Mouse (Mus musculus) layer of hippocampus, adult 2 months (tissue): Measurements from ENCODE around the gene Sox9. TPM values are rescaled to one million over a fixed set of nuclear protein-coding genes. Genes with fewer than 3 reads are reported as not detected.

ENCODE experiments used
- DNase-seq, 2 experiments: peaks; one replicate each; pipeline ENCODE4 v3.0.0; 2022; ENCODE audit warnings: low spot score in 2 of 2
- H3K27ac ChIP-seq: fragments of 200-600 bp; 2 replicates; pipeline ENCODE4 v1.8.1; 2022
- H3K4me3 ChIP-seq: fragments of 200-600 bp; 2 replicates; pipeline ENCODE4 v1.8.1; 2022; ENCODE audit warnings: mild to moderate bottlenecking
- CTCF ChIP-seq: fragments of 200-600 bp; conservative IDR thresholded peaks from 2 replicates; pipeline ENCODE4 v1.8.1; 2022; ENCODE audit warnings: antibody characterized with exemption, mild to moderate bottlenecking, moderate library complexity
- total RNA-seq, 2 experiments: library from RNA; stranded (reverse); gene quantifications; 2 replicates each; pipeline ENCODE4 v1.2.3; 2021

Sox9 gene
- total RNA-seq, 2 experiments from 2014 or later = 27.7 to 31.5 TPM

DNA sequence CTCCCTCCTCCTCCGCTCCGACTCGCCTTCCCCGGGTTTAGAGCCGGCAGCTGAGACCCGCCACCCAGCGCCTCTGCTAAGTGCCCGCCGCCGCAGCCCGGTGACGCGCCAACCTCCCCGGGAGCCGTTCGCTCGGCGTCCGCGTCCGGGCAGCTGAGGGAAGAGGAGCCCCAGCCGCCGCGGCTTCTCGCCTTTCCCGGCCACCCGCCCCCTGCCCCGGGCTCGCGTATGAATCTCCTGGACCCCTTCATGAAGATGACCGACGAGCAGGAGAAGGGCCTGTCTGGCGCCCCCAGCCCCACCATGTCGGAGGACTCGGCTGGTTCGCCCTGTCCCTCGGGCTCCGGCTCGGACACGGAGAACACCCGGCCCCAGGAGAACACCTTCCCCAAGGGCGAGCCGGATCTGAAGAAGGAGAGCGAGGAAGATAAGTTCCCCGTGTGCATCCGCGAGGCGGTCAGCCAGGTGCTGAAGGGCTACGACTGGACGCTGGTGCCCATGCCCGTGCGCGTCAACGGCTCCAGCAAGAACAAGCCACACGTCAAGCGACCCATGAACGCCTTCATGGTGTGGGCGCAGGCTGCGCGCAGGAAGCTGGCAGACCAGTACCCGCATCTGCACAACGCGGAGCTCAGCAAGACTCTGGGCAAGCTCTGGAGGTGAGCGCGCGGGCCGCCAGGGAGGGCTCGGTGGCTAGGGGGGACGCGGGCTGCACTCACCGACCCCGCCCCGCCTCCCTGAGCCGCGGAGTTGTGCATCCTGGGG lies 515 bp downstream of the Sox9 start:
- TF ChIP-seq CTCF = no peak
- Histone ChIP-seq H3K27ac (peak overlapping the region; percentile 88), H3K4me3 (peak overlapping the region; percentile 66)
- no peak for DNase-seq

- peak overlapping the region; percentile 66 for H3K4me3 ChIP-seq
- peak overlapping the region; percentile 88 for H3K27ac ChIP-seq
- DNase-seq = no peak
- no peak; the same call in 1 of the 2 replicates for TF ChIP-seq CTCF
Measured at GRCm38 (mm10) chr11:112783401-112784346, 1.6 kb downstream of the Sox9 start.

- peak overlapping the region; percentile 67 for H3K27ac ChIP-seq
- peak overlapping the region; percentile 52 for H3K4me3 ChIP-seq
- no peak for DNase-seq
- TF ChIP-seq CTCF = no peak
Measured at GRCm38 (mm10) chr11:112784347-112784902, 2.4 kb downstream of the Sox9 start.

GRCm38 (mm10) chr11:112784903-112785381 lies 2.9 kb downstream of the Sox9 start:
- DNase-seq = peak in 1 of 2 experiments; percentile 20
- TF ChIP-seq CTCF = no peak
- peak overlapping the region; percentile 67 for H3K27ac ChIP-seq
- H3K4me3 ChIP-seq = peak overlapping the region; percentile 52

- DNase-seq = no peak
- peak overlapping the region; percentile 67; the same call in 1 of the 2 replicates for H3K27ac ChIP-seq
- peak overlapping the region; percentile 52 for H3K4me3 ChIP-seq
Measured at GRCm38 (mm10) chr11:112785581-112785980, 3.6 kb downstream of the Sox9 start.

DNA sequence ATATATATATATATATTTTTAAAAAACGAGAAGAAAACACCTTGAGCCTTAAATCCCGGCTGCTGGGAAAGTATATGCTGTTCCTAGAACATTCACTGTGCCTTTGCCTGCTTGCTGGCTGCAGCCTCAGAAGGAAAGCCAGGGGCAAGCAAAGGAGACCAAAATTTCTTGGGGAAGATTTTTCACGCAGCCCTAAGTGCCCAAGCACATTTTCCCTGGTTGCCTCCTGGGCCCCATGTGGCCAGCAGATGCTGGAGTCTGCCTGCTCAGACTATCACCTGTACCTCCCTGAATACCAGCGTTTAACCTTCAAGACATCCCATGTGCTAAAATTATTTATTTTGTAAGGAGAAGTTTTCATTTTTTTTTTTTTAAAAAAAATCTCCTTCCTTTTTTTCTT lies 4.4 kb downstream of the Sox9 start:
- TF ChIP-seq CTCF = no peak
- Histone ChIP-seq H3K27ac (peak overlapping the region; percentile 67; the same call in 1 of the 2 replicates), H3K4me3 (peak overlapping the region; percentile 52)
- no peak for DNase-seq

More at GRCm38 (mm10) chr11:112785581-112785980, 3.6 kb downstream of the Sox9 start:
- no peak for TF ChIP-seq CTCF

- no peak overlapping the region for H3K4me3 ChIP-seq
- peak overlapping the region; percentile 23; the same call in 1 of the 2 replicates for H3K27ac ChIP-seq
- no peak for DNase-seq
- no peak for TF ChIP-seq CTCF
Measured at GRCm38 (mm10) chr11:112788296-112788695, 6.3 kb downstream of the Sox9 start.

GRCm38 (mm10) chr11:112796379-112796778 lies 14.4 kb downstream of the Sox9 start:
- Histone ChIP-seq H3K4me3 (no peak overlapping the region), H3K27ac (no peak overlapping the region)
- DNase-seq = no peak
- no peak for TF ChIP-seq CTCF

DNA sequence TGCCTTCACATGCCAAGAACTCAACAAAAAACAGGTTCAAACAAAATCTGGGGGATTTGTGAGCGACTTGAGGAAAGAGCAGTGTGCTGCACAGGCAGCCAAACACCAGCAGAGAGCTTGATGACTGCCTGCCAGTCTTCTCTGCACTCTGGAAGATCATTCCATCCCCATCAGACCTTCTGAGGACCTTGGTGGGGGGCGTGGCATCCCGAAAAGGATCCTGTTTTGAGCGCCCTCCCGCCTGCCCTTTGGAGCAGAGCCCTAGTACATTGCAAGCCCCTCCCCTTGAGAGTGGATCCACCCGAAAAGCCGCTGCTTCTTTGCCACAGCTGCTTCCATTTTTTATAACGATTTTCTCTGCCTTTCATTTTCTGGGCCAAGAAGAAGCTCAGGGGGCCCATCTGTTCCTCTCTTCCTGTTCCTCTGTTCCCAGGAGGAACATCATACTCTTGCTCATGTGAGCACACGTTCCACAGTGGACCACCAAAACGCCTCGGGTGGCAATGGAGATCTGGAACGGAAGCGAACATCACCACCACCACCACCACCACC lies 16.9 kb downstream of the Sox9 start:
- no peak for TF ChIP-seq CTCF
- peak overlapping the region; percentile 78 for H3K27ac ChIP-seq
- H3K4me3 ChIP-seq = peak overlapping the region; percentile 33
- DNase-seq = peak in 1 of 2 experiments; percentile 33

DNA sequence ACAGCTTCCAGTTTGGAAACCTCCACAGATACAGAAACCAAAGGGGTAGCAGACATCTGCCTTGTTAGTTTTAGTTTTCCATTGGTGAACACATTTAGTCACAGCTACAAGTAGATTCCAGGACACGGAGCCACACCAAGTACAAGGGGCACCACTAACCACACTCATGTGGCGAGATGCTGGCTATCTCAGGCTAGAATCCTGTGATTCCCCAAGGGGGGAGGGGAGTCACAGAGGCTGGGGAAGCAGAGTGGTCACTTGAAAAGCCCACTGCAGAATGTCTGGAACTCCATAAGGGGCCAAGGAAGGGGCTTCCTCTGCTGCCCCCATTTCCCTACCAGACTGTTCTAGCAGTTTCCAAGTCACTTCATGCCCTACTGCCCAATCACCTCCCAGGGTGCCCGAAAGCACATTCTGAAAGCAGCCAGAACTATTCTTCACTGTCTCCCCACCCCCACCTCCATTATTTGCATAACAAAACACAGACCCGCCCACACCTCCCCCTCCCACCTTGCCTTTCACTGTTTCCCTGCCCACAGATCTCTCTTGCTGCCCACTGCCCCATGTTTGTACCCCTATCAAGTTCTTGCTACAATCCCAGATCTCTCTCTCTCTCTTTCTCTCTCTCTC lies 19.3 kb downstream of the Sox9 start:
- no peak for DNase-seq
- Histone ChIP-seq H3K27ac (no peak overlapping the region), H3K4me3 (no peak overlapping the region)
- no peak for TF ChIP-seq CTCF

DNA sequence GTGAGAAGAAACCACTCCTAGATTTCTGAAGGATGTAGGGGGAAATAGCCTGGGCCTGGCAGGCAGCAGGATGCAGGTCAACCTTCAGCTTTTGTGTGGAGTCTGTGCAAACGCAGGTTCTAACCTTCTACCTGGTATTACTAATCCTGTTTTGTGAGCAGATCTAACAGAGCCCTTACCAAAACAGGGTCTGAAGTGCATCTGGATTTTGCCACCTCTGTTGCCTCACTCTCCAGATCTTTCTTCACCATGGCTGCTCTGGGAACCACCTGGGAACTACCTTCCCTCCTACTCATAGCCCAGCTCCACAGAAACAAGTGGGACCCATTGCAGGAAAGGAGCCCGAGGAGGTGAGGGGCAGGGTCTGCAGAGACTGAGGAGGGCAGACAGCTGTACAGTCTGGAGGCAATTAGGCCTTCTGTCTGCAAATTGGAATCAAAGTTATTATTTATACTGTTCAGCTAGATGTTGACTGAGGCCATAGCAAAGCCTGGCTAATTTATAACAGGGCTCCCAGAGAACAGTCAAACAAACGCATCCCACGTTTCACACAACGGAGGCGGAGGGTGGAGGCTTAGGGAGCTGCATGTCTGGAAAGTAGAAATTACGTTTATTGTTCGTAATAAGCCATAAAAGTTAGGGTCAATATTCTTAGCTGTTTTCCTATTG lies 25.9 kb downstream of the Sox9 start:
- H3K27ac ChIP-seq = no peak overlapping the region
- H3K4me3 ChIP-seq = no peak overlapping the region
- TF ChIP-seq CTCF = no peak
- no peak for DNase-seq
